Mouse (Mus musculus): ENCODE measurements around the gene Sema6d. TPM values are rescaled to one million over a fixed set of nuclear protein-coding genes. Genes with fewer than 3 reads are reported as not detected.

Sema6d gene
- polyA plus RNA-seq, 1 experiment = 59.6 TPM

- no peaks in the 10 kb centered on the region for H3K4me1 ChIP-seq (ENCODE audit: control insufficient read depth, insufficient read depth, low read length)
- WGBS = 89% methylated on average over 1 of the region's 1 CpGs
- no peak overlapping the region for H3K27ac ChIP-seq (ENCODE audit: insufficient read depth, low read length)
- no peak for DNase-seq
- no peak overlapping the region for H3K4me3 ChIP-seq (replicated peaks; ENCODE audit: insufficient read depth, low read depth, low read length)
- H3K27me3 ChIP-seq (ENCODE audit: control insufficient read depth, insufficient read depth, low read length) = no peaks in the 10 kb centered on the region
- TF ChIP-seq CTCF (IDR thresholded peaks at IDR 0.05; ENCODE audit: borderline replicate concordance, insufficient read depth, low read depth, low read length) (no peak), POLR2A (IDR thresholded peaks at IDR 0.05; ENCODE audit: borderline replicate concordance, insufficient read depth, low read length) (no peak)
Measured at GRCm38 (mm10) chr2:124385722-124386121, 296.0 kb downstream of the Sema6d start.

- no peak for DNase-seq
- TF ChIP-seq POLR2A (IDR thresholded peaks at IDR 0.05; ENCODE audit: borderline replicate concordance, insufficient read depth, low read length) (no peak), CTCF (IDR thresholded peaks at IDR 0.05; ENCODE audit: borderline replicate concordance, insufficient read depth, low read depth, low read length) (no peak)
- WGBS = 94% methylated on average over 1 of the region's 1 CpGs
Measured at GRCm38 (mm10) chr2:124388269-124388668, 298.5 kb downstream of the Sema6d start.

DNA sequence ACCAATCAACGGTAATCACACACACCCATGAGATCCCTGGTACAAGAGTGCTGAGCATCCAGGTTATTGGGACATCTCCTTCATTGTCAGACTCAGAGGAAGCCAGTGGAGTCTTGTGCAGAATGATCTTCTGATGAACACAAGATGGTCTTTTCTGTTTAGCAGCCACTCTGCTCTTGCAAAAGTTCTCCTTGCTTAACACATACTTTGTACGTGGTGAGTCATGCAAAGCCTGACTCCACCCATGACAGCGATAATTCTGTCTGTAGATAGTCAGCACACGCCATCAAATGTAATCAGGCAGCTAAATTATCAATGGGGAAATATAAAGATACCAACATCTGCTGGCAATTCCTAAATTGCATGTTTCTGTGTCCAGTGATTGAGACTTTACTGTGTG is 307.0 kb downstream of the Sema6d start:
- Histone ChIP-seq H3K27ac (ENCODE audit: insufficient read depth, low read length) (no peak overlapping the region), H3K4me3 (replicated peaks; ENCODE audit: insufficient read depth, low read depth, low read length) (no peak overlapping the region), H3K27me3 (ENCODE audit: control insufficient read depth, insufficient read depth, low read length) (no peaks in the 10 kb centered on the region), H3K4me1 (ENCODE audit: control insufficient read depth, insufficient read depth, low read length) (no peaks in the 10 kb centered on the region)
- no peak for TF ChIP-seq CTCF (IDR thresholded peaks at IDR 0.05; ENCODE audit: borderline replicate concordance, insufficient read depth, low read depth, low read length)
- no peak for TF ChIP-seq POLR2A (IDR thresholded peaks at IDR 0.05; ENCODE audit: borderline replicate concordance, insufficient read depth, low read length)
- DNase-seq = no peak
- WGBS = 94% methylated on average over 4 of the region's 4 CpGs

More at GRCm38 (mm10) chr2:124388269-124388668, 298.5 kb downstream of the Sema6d start:
- Histone ChIP-seq H3K4me1 (ENCODE audit: control insufficient read depth, insufficient read depth, low read length) (no peaks in the 10 kb centered on the region), H3K27ac (ENCODE audit: insufficient read depth, low read length) (no peak overlapping the region), H3K27me3 (ENCODE audit: control insufficient read depth, insufficient read depth, low read length) (no peaks in the 10 kb centered on the region), H3K4me3 (replicated peaks; ENCODE audit: insufficient read depth, low read depth, low read length) (no peak overlapping the region)

GRCm38 (mm10) chr2:124397304-124397703 is 307.5 kb downstream of the Sema6d start:
- DNase-seq = no peak
- Histone ChIP-seq H3K4me3 (replicated peaks; ENCODE audit: insufficient read depth, low read depth, low read length) (no peak overlapping the region), H3K27ac (ENCODE audit: insufficient read depth, low read length) (no peak overlapping the region), H3K4me1 (ENCODE audit: control insufficient read depth, insufficient read depth, low read length) (no peaks in the 10 kb centered on the region), H3K27me3 (ENCODE audit: control insufficient read depth, insufficient read depth, low read length) (no peaks in the 10 kb centered on the region)
- TF ChIP-seq CTCF (IDR thresholded peaks at IDR 0.05; ENCODE audit: borderline replicate concordance, insufficient read depth, low read depth, low read length) (no peak), POLR2A (IDR thresholded peaks at IDR 0.05; ENCODE audit: borderline replicate concordance, insufficient read depth, low read length) (no peak)
- WGBS = 96% methylated on average over 5 of the region's 5 CpGs

- H3K4me3 ChIP-seq (replicated peaks; ENCODE audit: insufficient read depth, low read depth, low read length) = no peak overlapping the region
- TF ChIP-seq CTCF (IDR thresholded peaks at IDR 0.05; ENCODE audit: borderline replicate concordance, insufficient read depth, low read depth, low read length) (no peak), POLR2A (IDR thresholded peaks at IDR 0.05; ENCODE audit: borderline replicate concordance, insufficient read depth, low read length) (no peak)
- 25% methylated on average over 2 of the region's 2 CpGs for WGBS
- H3K27ac ChIP-seq (ENCODE audit: insufficient read depth, low read length) = no peak overlapping the region
- peaks cover 4% of the 10 kb centered on the region; the same call in 1 of the 2 replicates for H3K4me1 ChIP-seq (ENCODE audit: control insufficient read depth, insufficient read depth, low read length)
- peak in 1 of 2 experiments; percentile 58 for DNase-seq
- H3K27me3 ChIP-seq (ENCODE audit: control insufficient read depth, insufficient read depth, low read length) = no peaks in the 10 kb centered on the region
Measured at GRCm38 (mm10) chr2:124399611-124400010, 309.8 kb downstream of the Sema6d start.

DNA sequence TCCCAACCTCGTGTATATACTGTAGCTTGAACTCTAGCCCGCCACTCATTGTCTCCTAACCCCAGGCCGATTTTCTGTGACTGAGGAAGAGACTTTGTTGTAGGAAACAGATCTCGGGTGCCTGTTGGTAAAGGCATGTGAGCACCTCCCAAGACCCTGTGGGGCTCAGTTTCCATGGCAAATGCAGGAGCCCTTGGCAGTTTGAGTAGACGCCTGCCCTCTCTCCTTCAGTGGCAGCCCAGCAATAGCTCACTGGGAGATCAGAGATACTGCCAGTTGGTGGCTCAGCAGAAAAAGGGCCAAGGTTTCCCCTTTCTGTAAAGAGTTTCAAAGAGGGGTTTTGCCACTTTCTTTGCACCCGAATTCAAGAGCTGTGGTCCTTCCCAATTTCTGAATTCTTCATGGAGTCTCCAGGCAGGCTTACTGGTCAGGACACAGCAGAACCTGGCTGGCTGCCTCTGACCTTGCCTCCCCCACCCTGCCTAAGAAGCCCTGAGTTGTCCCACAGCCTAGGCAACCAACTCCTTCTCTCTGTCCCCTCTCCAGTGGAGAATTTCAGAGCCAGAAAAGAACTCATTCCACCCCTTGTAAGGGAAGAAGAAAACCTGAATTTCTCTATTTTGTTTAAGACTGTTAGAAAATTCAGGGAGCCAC is 312.1 kb downstream of the Sema6d start:
- TF ChIP-seq CTCF (IDR thresholded peaks at IDR 0.05; ENCODE audit: borderline replicate concordance, insufficient read depth, low read depth, low read length) = no peak
- no peak for TF ChIP-seq POLR2A (IDR thresholded peaks at IDR 0.05; ENCODE audit: borderline replicate concordance, insufficient read depth, low read length)
- H3K4me1 ChIP-seq (ENCODE audit: control insufficient read depth, insufficient read depth, low read length) = peaks cover 4% of the 10 kb centered on the region; the same call in 1 of the 2 replicates
- H3K27me3 ChIP-seq (ENCODE audit: control insufficient read depth, insufficient read depth, low read length) = no peaks in the 10 kb centered on the region
- WGBS = 55% methylated on average over 6 of the region's 6 CpGs
- no peak overlapping the region for H3K27ac ChIP-seq (ENCODE audit: insufficient read depth, low read length)
- DNase-seq = peak in 1 of 2 experiments; percentile 36
- H3K4me3 ChIP-seq (replicated peaks; ENCODE audit: insufficient read depth, low read depth, low read length) = no peak overlapping the region

GRCm38 (mm10) chr2:124403571-124403970 is 313.8 kb downstream of the Sema6d start:
- Histone ChIP-seq H3K4me3 (replicated peaks; ENCODE audit: insufficient read depth, low read depth, low read length) (no peak overlapping the region), H3K27ac (ENCODE audit: insufficient read depth, low read length) (no peak overlapping the region), H3K27me3 (ENCODE audit: control insufficient read depth, insufficient read depth, low read length) (no peaks in the 10 kb centered on the region), H3K4me1 (ENCODE audit: control insufficient read depth, insufficient read depth, low read length) (peaks cover 4% of the 10 kb centered on the region; the same call in 1 of the 2 replicates)
- no peak for TF ChIP-seq POLR2A (IDR thresholded peaks at IDR 0.05; ENCODE audit: borderline replicate concordance, insufficient read depth, low read length)
- DNase-seq = no peak
- WGBS = 80% methylated on average over 8 of the region's 8 CpGs

DNA sequence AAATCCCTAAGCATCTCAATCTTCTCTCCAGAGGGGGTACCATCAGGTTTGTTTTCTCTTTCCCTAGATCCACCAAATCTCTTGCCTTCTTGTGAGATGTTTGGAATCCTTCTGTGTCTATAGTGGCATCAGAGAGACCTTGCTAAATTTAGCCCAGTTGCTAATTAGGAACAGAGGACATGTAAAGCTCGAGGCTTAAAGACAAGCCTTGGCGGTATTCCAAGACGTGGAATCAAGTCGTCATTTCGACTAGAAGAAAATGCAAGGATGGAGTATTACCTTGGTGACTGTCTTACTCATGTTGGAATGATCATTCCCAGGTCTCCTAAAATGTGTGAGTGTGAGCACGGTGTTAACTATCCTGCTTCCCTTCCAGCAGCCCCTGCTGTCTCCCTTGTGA is 314.2 kb downstream of the Sema6d start:
- no peak for TF ChIP-seq POLR2A (IDR thresholded peaks at IDR 0.05; ENCODE audit: borderline replicate concordance, insufficient read depth, low read length)
- no peak for TF ChIP-seq CTCF (IDR thresholded peaks at IDR 0.05; ENCODE audit: borderline replicate concordance, insufficient read depth, low read depth, low read length)
- no peaks in the 10 kb centered on the region for H3K27me3 ChIP-seq (ENCODE audit: control insufficient read depth, insufficient read depth, low read length)
- no peak overlapping the region for H3K4me3 ChIP-seq (replicated peaks; ENCODE audit: insufficient read depth, low read depth, low read length)
- WGBS = 40% methylated on average over 6 of the region's 6 CpGs
- H3K27ac ChIP-seq (ENCODE audit: insufficient read depth, low read length) = peak overlapping the region; percentile 53; the same call in 1 of the 2 replicates
- peaks cover 4% of the 10 kb centered on the region; the same call in 1 of the 2 replicates for H3K4me1 ChIP-seq (ENCODE audit: control insufficient read depth, insufficient read depth, low read length)
- peak in 1 of 2 experiments; percentile 19 for DNase-seq
